Mouse (Mus musculus) heart, adult 8-10 months (tissue): Measurements from ENCODE around the gene Gm38431. TPM values are rescaled to one million over a fixed set of nuclear protein-coding genes. Genes with fewer than 3 reads are reported as not detected.
A peak's percentile ranks its signal among the peaks of the same experiment; 100 is the strongest.
"Not testable (repeated sequence)": the region's sequence is repeated elsewhere in the genome, so short reads cannot be mapped to it uniquely, and the experiment has no call there.

Source experiments
- DNase-seq: peaks from one replicate; pipeline ENCODE4 v3.0.0; 2022; ENCODE audit warnings: low spot score
- total RNA-seq, 4 experiments: library from RNA; stranded (reverse); gene quantifications; 2 replicates each; pipeline ENCODE4 v1.2.4; 2022

Gm38431 gene
- total RNA-seq, 4 experiments from 2014 or later: 0.26 to 1.6 (median 0.36) TPM

GRCm38 (mm10) chr9:21105760-21106564 lies 14.2 kb upstream of the Gm38431 start:
- no peak for DNase-seq

GRCm38 (mm10) chr9:21104814-21105213 lies 13.0 kb upstream of the Gm38431 start:
- DNase-seq: no peak

- DNase-seq: no peak
Observed at GRCm38 (mm10) chr9:21102076-21102475, 10.3 kb upstream of the Gm38431 start.

GRCm38 (mm10) chr9:21100447-21101161 lies 8.8 kb upstream of the Gm38431 start:
- DNase-seq: no peak

- no peak for DNase-seq
Observed at GRCm38 (mm10) chr9:21097793-21098192, 6.0 kb upstream of the Gm38431 start.

GRCm38 (mm10) chr9:21095958-21096357 lies 4.2 kb upstream of the Gm38431 start:
- DNase-seq: no peak

- DNase-seq: no peak
Observed at GRCm38 (mm10) chr9:21093423-21093822, 1.6 kb upstream of the Gm38431 start.

- no peak for DNase-seq
Observed at GRCm38 (mm10) chr9:21090972-21091706, 658 bp downstream of the Gm38431 start.

GRCm38 (mm10) chr9:21090537-21090936 lies 1.3 kb downstream of the Gm38431 start:
- no peak for DNase-seq

- no peak for DNase-seq
Observed at GRCm38 (mm10) chr9:21083324-21083723, 8.5 kb downstream of the Gm38431 start.

GRCm38 (mm10) chr9:21081127-21081526 lies 10.7 kb downstream of the Gm38431 start:
- no peak for DNase-seq

- DNase-seq: no peak
Observed at GRCm38 (mm10) chr9:21075625-21076024, 16.2 kb downstream of the Gm38431 start.

GRCm38 (mm10) chr9:21074173-21074572 lies 17.6 kb downstream of the Gm38431 start:
- no peak for DNase-seq

- DNase-seq: peak; percentile 84
Observed at GRCm38 (mm10) chr9:21073044-21073840, 18.6 kb downstream of the Gm38431 start, which contains the start of the genes Gm49373 and Fdx1l. Gene Gm49373 (minus strand): TSS chr9:21073096. Gene Fdx1l (minus strand): TSS chr9:21073614.

GRCm38 (mm10) chr9:21072641-21073040 lies 19.2 kb downstream of the Gm38431 start:
- no peak for DNase-seq

- no peak for DNase-seq
Observed at GRCm38 (mm10) chr9:21067006-21067684, 24.7 kb downstream of the Gm38431 start, which contains the start of gene Zglp1. Gene Zglp1 (minus strand): TSS chr9:21067093.

GRCm38 (mm10) chr9:21062928-21063327 lies 28.9 kb downstream of the Gm38431 start:
- DNase-seq: no peak

GRCm38 (mm10) chr9:21051578-21051977 lies 40.2 kb downstream of the Gm38431 start:
- DNase-seq: no peak

GRCm38 (mm10) chr9:21045235-21045634 lies 46.6 kb downstream of the Gm38431 start:
- DNase-seq: no peak

GRCm38 (mm10) chr9:21044785-21045184 lies 47.0 kb downstream of the Gm38431 start:
- DNase-seq: not testable (repeated sequence)

- DNase-seq: no peak
Observed at GRCm38 (mm10) chr9:21043563-21043962, 48.2 kb downstream of the Gm38431 start.
